Mouse (Mus musculus) R1 (cell line): Measurements from ENCODE around the gene Prmt7.

Experiments used
- DNase-seq: peaks from one replicate; pipeline ENCODE4 v3.0.0-alpha.2; 2018; ENCODE audit warnings: low read depth, low spot score

Prmt7 gene

GRCm38 (mm10) chr8:106288732-106289131 lies 78.0 kb downstream of the Prmt7 start:
- no peak for DNase-seq

GRCm38 (mm10) chr8:106289464-106289863 lies 78.7 kb downstream of the Prmt7 start:
- DNase-seq, result peak; percentile 28

GRCm38 (mm10) chr8:106292484-106293396 lies 82.0 kb downstream of the Prmt7 start:
- DNase-seq, result peak; percentile 7

GRCm38 (mm10) chr8:106298261-106298660 lies 87.5 kb downstream of the Prmt7 start:
- no peak for DNase-seq

GRCm38 (mm10) chr8:106298846-106299245 lies 88.1 kb downstream of the Prmt7 start:
- no peak for DNase-seq

- peak; percentile 53 for DNase-seq
These were observed 89.0 kb downstream of the Prmt7 start for GRCm38 (mm10) chr8:106299686-106300085.

- no peak for DNase-seq
These were observed 90.3 kb downstream of the Prmt7 start for GRCm38 (mm10) chr8:106300739-106301715.
